Mouse (Mus musculus): ENCODE measurements around the gene Casq1. TPM values are rescaled to one million over a fixed set of nuclear protein-coding genes. Genes with fewer than 3 reads are reported as not detected.
"Not testable (repeated sequence)": the region's sequence is repeated elsewhere in the genome, so short reads cannot be mapped to it uniquely, and the experiment has no call there.

Casq1 gene
- polyA plus RNA-seq (2011; ENCODE audit: insufficient read depth, insufficient read length, low read depth, missing spikeins), result 1.7 and 1.8 TPM in 2 replicates

DNA sequence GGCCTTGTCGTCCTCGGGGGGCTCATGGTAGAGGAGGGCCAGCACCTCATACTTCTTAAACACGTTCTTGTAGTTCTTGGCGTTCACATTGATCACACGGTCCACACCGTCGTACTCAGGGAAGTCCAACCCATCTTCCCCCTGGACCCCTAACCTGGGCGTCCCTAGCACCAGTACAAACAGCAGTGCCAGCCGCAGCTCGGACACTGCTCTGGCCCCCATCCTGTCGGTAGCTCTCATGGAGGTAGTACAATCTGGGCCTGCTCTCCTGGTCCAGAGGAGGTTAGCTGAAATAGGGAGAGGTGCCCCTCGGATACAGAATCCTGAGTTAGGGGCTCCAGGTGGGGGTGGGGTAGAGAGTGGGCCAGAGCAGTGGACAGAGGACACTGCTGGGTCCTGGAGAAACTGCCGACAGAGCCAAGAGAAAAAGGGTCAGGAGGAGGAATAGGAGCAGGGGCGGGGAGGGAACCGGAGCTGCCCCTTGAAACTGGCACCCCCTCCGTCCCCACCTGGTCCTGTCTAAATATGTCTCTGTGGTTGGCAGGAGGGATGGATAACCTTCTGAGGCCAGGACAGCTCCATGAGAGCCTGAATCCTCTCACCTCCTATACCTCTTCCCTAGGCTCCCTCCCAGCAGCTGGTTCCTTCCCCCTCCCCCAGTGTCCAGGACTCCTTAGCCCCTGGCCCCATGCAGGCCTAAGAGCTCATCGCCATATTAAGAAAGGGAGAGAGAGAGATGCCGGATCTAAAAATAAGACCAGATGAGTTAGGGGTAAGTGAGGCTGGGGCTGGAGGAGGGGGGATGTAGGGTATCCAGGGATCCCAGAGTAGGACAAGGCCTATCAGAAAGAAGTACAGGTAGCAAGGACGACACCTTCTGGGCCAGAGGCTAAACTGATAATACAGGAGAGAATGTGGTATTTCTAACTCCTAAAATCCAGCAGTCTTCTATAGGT, at the start of gene Casq1:
Gene Casq1, minus strand, starts transcription at position 418 of the 956 bp plus-strand sequence.
- H3K9ac ChIP-seq (ENCODE audit: low read depth, poor library complexity, severe bottlenecking), result peak within 1 kb of the TSS; percentile 32; the same call in 1 of the 2 replicates
- H3K27me3 ChIP-seq (ENCODE audit: control insufficient read depth, insufficient read depth, low read length, poor library complexity, severe bottlenecking), result no peaks in the 10 kb centered on the region
- H3K4me1 ChIP-seq (ENCODE audit: control insufficient read depth, insufficient read depth, low read length), result peaks cover 4% of the 10 kb centered on the region

DNA sequence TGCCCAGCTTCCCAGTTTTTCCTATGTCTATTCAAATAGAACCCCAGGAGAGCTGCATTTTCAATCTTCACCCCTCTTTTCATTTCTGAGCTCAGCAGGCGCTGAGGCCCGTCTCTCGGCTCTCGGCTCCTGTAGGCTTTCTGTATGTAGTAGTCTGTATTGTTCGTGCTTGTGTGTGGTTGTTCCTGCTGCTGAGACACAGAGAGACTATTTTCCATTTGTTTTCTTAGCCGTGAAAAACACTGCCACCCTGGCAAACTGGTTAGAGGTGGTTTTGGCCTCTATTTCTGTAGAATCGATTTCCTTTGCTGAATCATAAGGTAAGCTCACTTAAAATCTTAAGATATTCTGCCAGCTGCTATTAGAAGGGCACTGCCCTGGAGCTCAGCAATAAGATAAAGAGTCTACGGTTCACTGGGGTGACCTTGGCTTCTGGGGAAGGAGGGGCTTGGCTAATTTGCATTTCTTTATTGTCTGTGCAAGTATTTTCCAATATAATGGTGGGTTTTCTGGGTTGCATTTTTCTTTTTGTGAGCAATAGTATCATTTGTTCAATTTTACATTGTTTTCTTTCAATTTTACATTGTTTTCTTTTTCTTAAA, 41.9 kb upstream of the Casq1 start, which contains the start of gene Igsf8:
Gene Igsf8, plus strand, starts transcription at position 165 of the 602 bp plus-strand sequence.
- H3K36me3 ChIP-seq (ENCODE audit: control insufficient read depth, insufficient read depth, low read length, poor library complexity, severe bottlenecking), result no peaks in the 10 kb centered on the region
- no peak within 1 kb of the TSS for H3K4me3 ChIP-seq (ENCODE audit: low read depth, low read length)
- H3K27ac ChIP-seq (ENCODE audit: insufficient read depth, low read length), result peak within 1 kb of the TSS; percentile 79
- no peaks in the 10 kb centered on the region for H3K4me1 ChIP-seq (ENCODE audit: control insufficient read depth, insufficient read depth, low read length)
- H3K9ac ChIP-seq (ENCODE audit: low read depth, poor library complexity, severe bottlenecking), result no peak within 1 kb of the TSS
- TF ChIP-seq POLR2A (IDR thresholded peaks at IDR 0.05; ENCODE audit: insufficient read depth, low read length) (no peak), EP300 (IDR thresholded peaks at IDR 0.05; ENCODE audit: insufficient read depth, low read depth, low read length) (no peak), CTCF (IDR thresholded peaks at IDR 0.05; ENCODE audit: low read depth, low read length) (no peak)
- peaks cover 14% of the 10 kb centered on the region for H3K9me3 ChIP-seq (replicated peaks; ENCODE audit: control insufficient read depth, insufficient read depth, low read length, poor library complexity, severe bottlenecking)
- no peaks in the 10 kb centered on the region for H3K27me3 ChIP-seq (ENCODE audit: control insufficient read depth, insufficient read depth, low read length, poor library complexity, severe bottlenecking)

More for the DNA sequence above, at the start of gene Casq1:
- peak within 1 kb of the TSS; percentile 39 for H3K27ac ChIP-seq (ENCODE audit: insufficient read depth, low read length)
- H3K4me3 ChIP-seq (ENCODE audit: low read depth, low read length), result peak within 1 kb of the TSS; percentile 17
- TF ChIP-seq EP300 (IDR thresholded peaks at IDR 0.05; ENCODE audit: insufficient read depth, low read depth, low read length) (no peak), POLR2A (IDR thresholded peaks at IDR 0.05; ENCODE audit: insufficient read depth, low read length) (no peak), CTCF (IDR thresholded peaks at IDR 0.05; ENCODE audit: low read depth, low read length) (no peak)
- H3K9me3 ChIP-seq (replicated peaks; ENCODE audit: control insufficient read depth, insufficient read depth, low read length, poor library complexity, severe bottlenecking), result no peaks in the 10 kb centered on the region
- no peaks in the 10 kb centered on the region for H3K36me3 ChIP-seq (ENCODE audit: control insufficient read depth, insufficient read depth, low read length, poor library complexity, severe bottlenecking)

DNA sequence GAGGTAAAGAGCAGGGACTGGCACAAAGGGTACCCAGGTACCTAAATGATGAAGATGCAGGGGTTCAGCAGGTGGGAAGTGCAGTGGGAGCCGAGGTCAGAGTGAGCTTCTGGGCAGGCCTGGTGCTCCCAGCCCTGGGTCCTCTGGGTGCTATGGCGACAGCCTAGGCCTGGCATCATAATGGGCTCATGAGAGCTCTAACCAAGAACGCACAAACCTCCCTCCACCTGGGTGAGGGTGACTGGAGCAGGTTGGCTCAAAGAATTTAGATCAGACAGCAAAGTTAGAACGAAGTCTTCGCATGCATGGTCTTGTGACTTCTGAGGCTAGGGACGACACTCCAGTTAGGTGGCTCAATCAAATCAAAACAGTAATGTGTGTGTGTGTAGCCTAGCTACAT, 38.6 kb upstream of the Casq1 start, which contains the start of gene Atp1a4:
Gene Atp1a4, minus strand, starts transcription at position 101 of the 400 bp plus-strand sequence.
- no peaks in the 10 kb centered on the region for H3K9me3 ChIP-seq (replicated peaks; ENCODE audit: control insufficient read depth, insufficient read depth, low read length, poor library complexity, severe bottlenecking)
- TF ChIP-seq POLR2A (IDR thresholded peaks at IDR 0.05; ENCODE audit: insufficient read depth, low read length) (no peak), EP300 (IDR thresholded peaks at IDR 0.05; ENCODE audit: insufficient read depth, low read depth, low read length) (no peak), CTCF (IDR thresholded peaks at IDR 0.05; ENCODE audit: low read depth, low read length) (no peak)
- no peak within 1 kb of the TSS for H3K27ac ChIP-seq (ENCODE audit: insufficient read depth, low read length)
- H3K9ac ChIP-seq (ENCODE audit: low read depth, poor library complexity, severe bottlenecking), result no peak within 1 kb of the TSS
- no peaks in the 10 kb centered on the region for H3K36me3 ChIP-seq (ENCODE audit: control insufficient read depth, insufficient read depth, low read length, poor library complexity, severe bottlenecking)
- no peak within 1 kb of the TSS for H3K4me3 ChIP-seq (ENCODE audit: low read depth, low read length)
- no peaks in the 10 kb centered on the region for H3K4me1 ChIP-seq (ENCODE audit: control insufficient read depth, insufficient read depth, low read length)
- H3K27me3 ChIP-seq (ENCODE audit: control insufficient read depth, insufficient read depth, low read length, poor library complexity, severe bottlenecking), result no peaks in the 10 kb centered on the region

DNA sequence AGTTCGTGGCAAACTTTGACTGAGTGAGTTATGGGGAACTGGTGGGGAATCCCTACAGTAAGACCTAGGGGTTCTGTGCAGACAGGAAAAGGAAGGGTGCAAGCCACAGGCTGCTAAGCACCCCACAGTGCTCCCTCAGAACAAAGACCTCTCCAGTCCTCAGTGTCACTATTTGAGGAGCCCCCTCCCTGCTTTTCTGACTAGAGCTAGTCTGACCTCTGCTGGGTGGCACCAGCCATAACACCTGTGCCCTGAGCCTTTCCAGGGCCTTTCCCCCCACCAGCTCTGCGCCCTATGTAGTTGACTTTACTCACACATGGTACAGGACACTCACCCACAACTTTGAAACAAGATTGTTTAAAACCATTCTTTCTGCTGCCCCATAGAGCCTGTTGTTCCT, 28.0 kb upstream of the Casq1 start:
- H3K36me3 ChIP-seq (ENCODE audit: control insufficient read depth, insufficient read depth, low read length, poor library complexity, severe bottlenecking), result no peaks in the 10 kb centered on the region
- no peaks in the 10 kb centered on the region for H3K27me3 ChIP-seq (ENCODE audit: control insufficient read depth, insufficient read depth, low read length, poor library complexity, severe bottlenecking)
- H3K9ac ChIP-seq (ENCODE audit: low read depth, poor library complexity, severe bottlenecking), result no peak overlapping the region
- TF ChIP-seq CTCF (IDR thresholded peaks at IDR 0.05; ENCODE audit: low read depth, low read length) (peak; percentile 80), POLR2A (IDR thresholded peaks at IDR 0.05; ENCODE audit: insufficient read depth, low read length) (no peak), EP300 (IDR thresholded peaks at IDR 0.05; ENCODE audit: insufficient read depth, low read depth, low read length) (no peak)
- H3K4me1 ChIP-seq (ENCODE audit: control insufficient read depth, insufficient read depth, low read length), result no peaks in the 10 kb centered on the region
- no peaks in the 10 kb centered on the region for H3K9me3 ChIP-seq (replicated peaks; ENCODE audit: control insufficient read depth, insufficient read depth, low read length, poor library complexity, severe bottlenecking)
- H3K4me3 ChIP-seq (ENCODE audit: low read depth, low read length), result no peak overlapping the region
- no peak overlapping the region for H3K27ac ChIP-seq (ENCODE audit: insufficient read depth, low read length)

DNA sequence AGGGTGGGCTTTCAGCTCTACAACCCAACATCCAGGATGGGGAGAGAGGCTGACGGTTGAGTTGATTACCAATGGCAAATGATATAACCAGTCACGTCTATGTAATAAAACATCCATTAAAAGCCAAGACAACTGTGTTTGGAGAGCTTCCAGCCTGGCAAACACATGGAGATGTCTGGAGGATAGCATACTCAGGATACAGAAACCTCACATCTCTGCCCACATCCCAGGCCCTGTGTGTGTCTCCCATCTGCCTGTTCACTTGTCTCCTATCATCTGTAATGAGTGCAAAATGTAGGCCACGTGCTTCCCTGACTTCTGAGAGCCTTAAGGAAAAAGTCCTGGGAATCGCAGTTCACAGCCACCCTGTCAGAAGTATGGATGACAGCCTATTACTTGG, 27.5 kb upstream of the Casq1 start:
- TF ChIP-seq CTCF (IDR thresholded peaks at IDR 0.05; ENCODE audit: low read depth, low read length), result no peak
- TF ChIP-seq EP300 (IDR thresholded peaks at IDR 0.05; ENCODE audit: insufficient read depth, low read depth, low read length), result no peak
- TF ChIP-seq POLR2A (IDR thresholded peaks at IDR 0.05; ENCODE audit: insufficient read depth, low read length), result no peak
- Histone ChIP-seq H3K4me3 (ENCODE audit: low read depth, low read length) (no peak overlapping the region), H3K27me3 (ENCODE audit: control insufficient read depth, insufficient read depth, low read length, poor library complexity, severe bottlenecking) (no peaks in the 10 kb centered on the region), H3K4me1 (ENCODE audit: control insufficient read depth, insufficient read depth, low read length) (peaks cover 2% of the 10 kb centered on the region), H3K9ac (ENCODE audit: low read depth, poor library complexity, severe bottlenecking) (no peak overlapping the region), H3K36me3 (ENCODE audit: control insufficient read depth, insufficient read depth, low read length, poor library complexity, severe bottlenecking) (no peaks in the 10 kb centered on the region), H3K9me3 (replicated peaks; ENCODE audit: control insufficient read depth, insufficient read depth, low read length, poor library complexity, severe bottlenecking) (no peaks in the 10 kb centered on the region), H3K27ac (ENCODE audit: insufficient read depth, low read length) (no peak overlapping the region)

DNA sequence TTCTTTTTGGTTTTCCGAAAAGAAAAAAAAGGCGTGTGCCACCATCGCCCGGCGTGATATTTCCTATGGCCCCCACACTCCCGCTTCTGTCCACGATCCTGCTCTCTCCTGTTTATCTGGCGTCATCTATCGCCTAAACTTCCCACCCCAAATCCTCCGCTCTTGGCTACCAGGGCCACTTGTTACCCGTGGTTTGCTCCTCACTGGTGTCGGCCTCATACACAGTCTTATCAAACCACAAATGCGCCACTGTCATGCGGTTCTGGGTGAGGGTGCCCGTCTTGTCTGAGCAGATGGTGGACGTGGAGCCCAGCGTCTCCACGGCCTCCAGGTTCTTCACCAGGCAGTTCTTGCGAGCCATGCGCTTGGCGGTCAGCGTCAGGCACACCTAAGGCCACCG, 25.0 kb upstream of the Casq1 start:
- not testable (repeated sequence) for H3K27ac ChIP-seq (ENCODE audit: insufficient read depth, low read length); H3K9me3 ChIP-seq (replicated peaks; ENCODE audit: control insufficient read depth, insufficient read depth, low read length, poor library complexity, severe bottlenecking); H3K36me3 ChIP-seq (ENCODE audit: control insufficient read depth, insufficient read depth, low read length, poor library complexity, severe bottlenecking); H3K9ac ChIP-seq (ENCODE audit: low read depth, poor library complexity, severe bottlenecking); H3K27me3 ChIP-seq (ENCODE audit: control insufficient read depth, insufficient read depth, low read length, poor library complexity, severe bottlenecking); H3K4me1 ChIP-seq (ENCODE audit: control insufficient read depth, insufficient read depth, low read length)
- H3K4me3 ChIP-seq (ENCODE audit: low read depth, low read length), result peak overlapping the region; percentile 18
